Mouse (Mus musculus): Measurements from ENCODE around the gene Colq. TPM values are rescaled to one million over a fixed set of nuclear protein-coding genes. Genes with fewer than 3 reads are reported as not detected.

Gene Colq
- polyA plus RNA-seq, 1 experiment from 2014 or later, result not detected

- Histone ChIP-seq H3K27ac (ENCODE audit: low read length) (no peak overlapping the region), H3K9ac (replicated peaks; ENCODE audit: low read depth, low read length) (no peak overlapping the region), H3K4me2 (ENCODE audit: low read length) (no peak overlapping the region), H3K9me3 (ENCODE audit: control insufficient read depth, low read length) (peaks cover 2% of the 10 kb centered on the region; the same call in 1 of the 2 replicates), H3K4me1 (replicated peaks; ENCODE audit: control insufficient read depth, insufficient read depth, low read length) (0 out of 2 replicates have a peak, but pooled peaks cover 3% of the 10 kb centered on the region), H3K36me3 (ENCODE audit: control insufficient read depth, insufficient read depth) (peaks cover 9% of the 10 kb centered on the region), H3K27me3 (replicated peaks; ENCODE audit: control insufficient read depth, insufficient read depth, low read length) (no peaks in the 10 kb centered on the region), H3K4me3 (replicated peaks; ENCODE audit: low read length) (no peak overlapping the region)
- ATAC-seq, result no peak
- 94% methylated on average over 3 of the region's 3 CpGs for WGBS
Measured at GRCm38 (mm10) chr14:31510322-31510721, 80.8 kb downstream of the Colq start.

DNA sequence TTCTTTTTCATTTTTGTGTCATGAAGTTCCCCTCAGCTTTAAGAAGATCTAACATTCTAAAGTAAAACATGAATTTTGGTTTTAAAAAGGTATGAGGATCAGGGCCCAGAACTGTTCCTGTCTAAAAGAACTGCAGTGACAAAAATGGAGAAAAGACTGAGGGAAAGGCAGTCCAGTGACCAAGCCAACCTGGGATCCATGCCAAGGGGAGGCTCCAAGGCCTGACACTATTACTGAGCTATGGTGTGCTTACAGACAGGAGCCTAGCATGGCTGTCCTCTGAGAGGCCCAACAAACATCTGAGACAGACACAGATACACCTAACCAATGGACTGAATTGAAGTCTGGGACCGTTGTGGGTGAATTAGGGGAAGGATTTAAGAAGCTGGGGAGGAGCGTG lies 81.2 kb downstream of the Colq start:
- H3K27ac ChIP-seq (ENCODE audit: low read length), result no peak overlapping the region
- H3K9me3 ChIP-seq (ENCODE audit: control insufficient read depth, low read length), result peaks cover 2% of the 10 kb centered on the region; the same call in 1 of the 2 replicates
- no peak for ATAC-seq
- no peak overlapping the region for H3K9ac ChIP-seq (replicated peaks; ENCODE audit: low read depth, low read length)
- no peak overlapping the region for H3K4me2 ChIP-seq (ENCODE audit: low read length)
- H3K4me1 ChIP-seq (replicated peaks; ENCODE audit: control insufficient read depth, insufficient read depth, low read length), result 0 out of 2 replicates have a peak, but pooled peaks cover 3% of the 10 kb centered on the region
- WGBS, result 93% methylated on average over 2 of the region's 2 CpGs
- H3K27me3 ChIP-seq (replicated peaks; ENCODE audit: control insufficient read depth, insufficient read depth, low read length), result no peaks in the 10 kb centered on the region
- peaks cover 13% of the 10 kb centered on the region for H3K36me3 ChIP-seq (ENCODE audit: control insufficient read depth, insufficient read depth)
- no peak overlapping the region for H3K4me3 ChIP-seq (replicated peaks; ENCODE audit: low read length)

DNA sequence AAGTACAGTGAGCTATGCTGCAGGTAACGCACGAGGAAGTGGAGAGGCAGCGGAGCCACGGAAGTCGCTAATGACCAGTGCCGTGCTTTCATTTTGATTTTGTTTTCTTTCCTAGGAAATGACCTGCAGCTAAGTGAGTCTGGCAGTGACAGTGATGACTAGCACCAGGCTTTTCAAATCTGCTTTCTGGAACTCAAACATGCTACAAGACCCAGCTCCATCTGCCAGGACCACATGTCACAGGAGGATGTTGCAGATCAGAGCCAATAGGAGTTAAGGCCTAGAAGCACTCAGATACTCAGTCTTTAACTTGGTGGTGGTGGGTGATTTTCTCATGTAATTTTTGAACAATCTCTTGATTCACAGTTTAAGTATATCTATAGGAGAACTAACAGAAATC lies 84.7 kb downstream of the Colq start:
- 77% methylated on average over 6 of the region's 6 CpGs for WGBS
- peak; percentile 52; the same call in 1 of the 2 replicates for ATAC-seq
- Histone ChIP-seq H3K4me1 (replicated peaks; ENCODE audit: control insufficient read depth, insufficient read depth, low read length) (0 out of 2 replicates have a peak, but pooled peaks cover 3% of the 10 kb centered on the region), H3K9ac (replicated peaks; ENCODE audit: low read depth, low read length) (no peak overlapping the region), H3K9me3 (ENCODE audit: control insufficient read depth, low read length) (no peaks in the 10 kb centered on the region), H3K4me3 (replicated peaks; ENCODE audit: low read length) (no peak overlapping the region), H3K36me3 (ENCODE audit: control insufficient read depth, insufficient read depth) (peaks cover 34% of the 10 kb centered on the region), H3K27ac (ENCODE audit: low read length) (0 out of 2 replicates have a peak overlapping the region, but pooled peaks have one; percentile 6), H3K4me2 (ENCODE audit: low read length) (no peak overlapping the region), H3K27me3 (replicated peaks; ENCODE audit: control insufficient read depth, insufficient read depth, low read length) (no peaks in the 10 kb centered on the region)

DNA sequence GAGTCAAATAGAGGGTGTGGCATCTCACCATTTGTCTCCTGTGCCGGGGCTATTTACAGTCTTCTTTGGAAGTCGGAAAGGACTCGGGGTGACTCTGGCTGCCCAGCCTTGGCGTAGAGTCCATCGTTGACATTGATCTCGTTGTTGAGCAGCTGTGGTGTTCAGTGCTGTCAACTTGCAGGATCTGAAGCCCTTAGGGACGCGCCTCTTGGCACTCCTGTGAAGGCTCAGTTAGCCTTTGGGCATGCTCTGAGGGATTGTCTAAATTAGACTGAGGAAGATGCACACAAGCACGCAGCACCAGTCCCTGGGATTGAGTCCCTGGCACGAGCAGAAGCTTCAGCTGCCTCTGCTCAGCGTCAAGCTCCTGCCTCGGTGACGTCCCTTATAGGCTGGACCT lies 87.7 kb downstream of the Colq start:
- 0 out of 2 replicates have a peak, but pooled peaks cover 3% of the 10 kb centered on the region for H3K4me1 ChIP-seq (replicated peaks; ENCODE audit: control insufficient read depth, insufficient read depth, low read length)
- H3K4me3 ChIP-seq (replicated peaks; ENCODE audit: low read length), result no peak overlapping the region
- no peaks in the 10 kb centered on the region for H3K27me3 ChIP-seq (replicated peaks; ENCODE audit: control insufficient read depth, insufficient read depth, low read length)
- H3K4me2 ChIP-seq (ENCODE audit: low read length), result no peak overlapping the region
- WGBS, result 94% methylated on average over 13 of the region's 13 CpGs
- no peak overlapping the region for H3K9ac ChIP-seq (replicated peaks; ENCODE audit: low read depth, low read length)
- no peak overlapping the region for H3K27ac ChIP-seq (ENCODE audit: low read length)
- ATAC-seq, result no peak
- H3K36me3 ChIP-seq (ENCODE audit: control insufficient read depth, insufficient read depth), result peaks cover 37% of the 10 kb centered on the region
- no peaks in the 10 kb centered on the region for H3K9me3 ChIP-seq (ENCODE audit: control insufficient read depth, low read length)

DNA sequence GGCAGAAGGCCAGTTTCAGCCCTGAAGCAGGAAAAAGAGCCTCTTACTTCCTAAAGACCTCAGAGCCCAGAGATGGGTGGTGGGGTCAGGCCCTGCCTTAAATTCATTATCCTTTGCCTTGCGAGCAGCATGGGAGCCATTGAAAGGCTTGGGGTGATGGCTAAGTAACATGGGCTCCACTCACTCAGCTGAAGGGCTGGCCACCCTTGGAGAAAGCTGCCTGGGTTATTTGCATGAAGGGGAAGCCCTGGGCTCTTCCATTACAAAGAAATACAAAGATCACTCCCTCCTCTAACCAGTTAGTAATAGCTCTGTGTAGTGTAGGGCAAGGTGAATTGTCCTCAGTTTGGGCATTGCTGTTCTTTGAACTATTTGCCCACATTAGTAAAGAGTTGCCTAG lies 91.6 kb downstream of the Colq start:
- Histone ChIP-seq H3K4me1 (replicated peaks; ENCODE audit: control insufficient read depth, insufficient read depth, low read length) (peaks cover 13% of the 10 kb centered on the region), H3K9me3 (ENCODE audit: control insufficient read depth, low read length) (no peaks in the 10 kb centered on the region), H3K27ac (ENCODE audit: low read length) (no peak overlapping the region), H3K4me3 (replicated peaks; ENCODE audit: low read length) (no peak overlapping the region), H3K36me3 (ENCODE audit: control insufficient read depth, insufficient read depth) (peaks cover 25% of the 10 kb centered on the region), H3K27me3 (replicated peaks; ENCODE audit: control insufficient read depth, insufficient read depth, low read length) (no peaks in the 10 kb centered on the region), H3K4me2 (ENCODE audit: low read length) (no peak overlapping the region), H3K9ac (replicated peaks; ENCODE audit: low read depth, low read length) (no peak overlapping the region)
- ATAC-seq, result no peak
- WGBS, result 84% methylated on average over 1 of the region's 1 CpGs

GRCm38 (mm10) chr14:31496241-31496646 lies 94.9 kb downstream of the Colq start:
- no peak overlapping the region for H3K27ac ChIP-seq (ENCODE audit: low read length)
- H3K36me3 ChIP-seq (ENCODE audit: control insufficient read depth, insufficient read depth), result peaks cover 8% of the 10 kb centered on the region
- peaks cover 30% of the 10 kb centered on the region for H3K4me1 ChIP-seq (replicated peaks; ENCODE audit: control insufficient read depth, insufficient read depth, low read length)
- ATAC-seq, result no peak
- 48% methylated on average over 7 of the region's 7 CpGs for WGBS
- H3K4me2 ChIP-seq (ENCODE audit: low read length), result peak overlapping the region; percentile 86
- H3K9ac ChIP-seq (replicated peaks; ENCODE audit: low read depth, low read length), result peak overlapping the region; percentile 94; the same call in 1 of the 2 replicates
- H3K27me3 ChIP-seq (replicated peaks; ENCODE audit: control insufficient read depth, insufficient read depth, low read length), result no peaks in the 10 kb centered on the region
- H3K4me3 ChIP-seq (replicated peaks; ENCODE audit: low read length), result peak overlapping the region; percentile 72
- no peaks in the 10 kb centered on the region for H3K9me3 ChIP-seq (ENCODE audit: control insufficient read depth, low read length)

DNA sequence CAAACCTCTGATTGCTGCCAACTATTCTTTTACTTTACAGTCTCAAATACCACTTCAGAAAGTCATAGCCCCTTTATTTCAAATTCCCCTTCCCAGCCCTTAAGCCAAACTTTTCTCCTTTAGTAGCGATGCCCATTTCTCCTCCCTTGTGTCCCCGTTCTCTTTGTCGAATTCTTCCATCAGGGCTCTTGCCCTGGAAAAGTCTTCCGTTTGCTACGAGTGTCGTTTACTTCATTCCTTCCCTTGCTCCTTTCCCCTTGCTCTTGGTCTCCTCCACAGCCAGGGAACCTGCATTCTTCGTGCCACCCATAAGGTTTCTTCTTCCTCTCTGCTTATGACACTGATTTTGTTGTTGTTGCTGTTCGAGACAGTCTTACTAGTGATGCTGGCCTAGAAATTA lies 95.6 kb downstream of the Colq start:
- no peak for ATAC-seq
- Histone ChIP-seq H3K36me3 (ENCODE audit: control insufficient read depth, insufficient read depth) (peaks cover 5% of the 10 kb centered on the region), H3K4me3 (replicated peaks; ENCODE audit: low read length) (peak overlapping the region; percentile 72), H3K9me3 (ENCODE audit: control insufficient read depth, low read length) (no peaks in the 10 kb centered on the region), H3K9ac (replicated peaks; ENCODE audit: low read depth, low read length) (peak overlapping the region; percentile 94), H3K4me1 (replicated peaks; ENCODE audit: control insufficient read depth, insufficient read depth, low read length) (peaks cover 30% of the 10 kb centered on the region), H3K27ac (ENCODE audit: low read length) (peak overlapping the region; percentile 92), H3K4me2 (ENCODE audit: low read length) (peak overlapping the region; percentile 86), H3K27me3 (replicated peaks; ENCODE audit: control insufficient read depth, insufficient read depth, low read length) (no peaks in the 10 kb centered on the region)
- 7% methylated on average over 8 of the region's 8 CpGs for WGBS

- H3K27me3 ChIP-seq (replicated peaks; ENCODE audit: control insufficient read depth, insufficient read depth, low read length), result no peaks in the 10 kb centered on the region
- H3K27ac ChIP-seq (ENCODE audit: low read length), result peak within 1 kb of the TSS; percentile 92
- peak; percentile 98 for ATAC-seq
- peaks cover 5% of the 10 kb centered on the region for H3K36me3 ChIP-seq (ENCODE audit: control insufficient read depth, insufficient read depth)
- no peaks in the 10 kb centered on the region for H3K9me3 ChIP-seq (ENCODE audit: control insufficient read depth, low read length)
- H3K4me1 ChIP-seq (replicated peaks; ENCODE audit: control insufficient read depth, insufficient read depth, low read length), result peaks cover 30% of the 10 kb centered on the region
- H3K4me2 ChIP-seq (ENCODE audit: low read length), result peak within 1 kb of the TSS; percentile 95
- WGBS, result under 1% methylated on average over 49 of the region's 49 CpGs
- H3K9ac ChIP-seq (replicated peaks; ENCODE audit: low read depth, low read length), result peak within 1 kb of the TSS; percentile 94
- peak within 1 kb of the TSS; percentile 72 for H3K4me3 ChIP-seq (replicated peaks; ENCODE audit: low read length)
Measured at GRCm38 (mm10) chr14:31494975-31495455, 96.1 kb downstream of the Colq start, which contains the start of gene Mettl6. Mettl6 (minus strand) TSS chr14:31495040.

GRCm38 (mm10) chr14:31494349-31494974 lies 96.7 kb downstream of the Colq start, which contains the start of gene Eaf1:
Eaf1 (plus strand) TSS chr14:31494399.
- peak within 1 kb of the TSS; percentile 92 for H3K27ac ChIP-seq (ENCODE audit: low read length)
- 0 out of 2 replicates have a peak, but pooled peaks have one; percentile 4 for ATAC-seq
- 2% methylated on average over 37 of the region's 37 CpGs for WGBS
- H3K27me3 ChIP-seq (replicated peaks; ENCODE audit: control insufficient read depth, insufficient read depth, low read length), result no peaks in the 10 kb centered on the region
- peaks cover 8% of the 10 kb centered on the region for H3K36me3 ChIP-seq (ENCODE audit: control insufficient read depth, insufficient read depth)
- H3K4me1 ChIP-seq (replicated peaks; ENCODE audit: control insufficient read depth, insufficient read depth, low read length), result peaks cover 30% of the 10 kb centered on the region
- no peaks in the 10 kb centered on the region for H3K9me3 ChIP-seq (ENCODE audit: control insufficient read depth, low read length)
- peak within 1 kb of the TSS; percentile 95 for H3K4me2 ChIP-seq (ENCODE audit: low read length)
- peak within 1 kb of the TSS; percentile 72 for H3K4me3 ChIP-seq (replicated peaks; ENCODE audit: low read length)
- H3K9ac ChIP-seq (replicated peaks; ENCODE audit: low read depth, low read length), result peak within 1 kb of the TSS; percentile 94

All from forebrain, embryonic 16.5 days (tissue).